Mouse (Mus musculus) layer of hippocampus, adult 11-12 months (tissue): ENCODE measurements around the gene Ceacam20.
"Not testable (repeated sequence)": the region's sequence is repeated elsewhere in the genome, so short reads cannot be mapped to it uniquely, and the experiment has no call there.

Experiments
- DNase-seq: peaks from one replicate; pipeline ENCODE4 v3.0.0; 2022; ENCODE audit warnings: low spot score

Ceacam20 gene

GRCm38 (mm10) chr7:19949996-19950395, 15.2 kb upstream of the Ceacam20 start:
- DNase-seq = no peak

GRCm38 (mm10) chr7:19950589-19950988, 14.6 kb upstream of the Ceacam20 start, which contains the start of gene Igsf23:
Igsf23 (minus strand) TSS chr7:19950756.
- DNase-seq = no peak

- no peak for DNase-seq
These were observed 12.8 kb upstream of the Ceacam20 start for GRCm38 (mm10) chr7:19952320-19952986.

GRCm38 (mm10) chr7:19953054-19953453, 12.2 kb upstream of the Ceacam20 start:
- DNase-seq = no peak

- no peak for DNase-seq
These were observed 9.4 kb upstream of the Ceacam20 start for GRCm38 (mm10) chr7:19955861-19956260.

GRCm38 (mm10) chr7:19956341-19956781, 8.9 kb upstream of the Ceacam20 start:
- DNase-seq = peak; percentile 95

GRCm38 (mm10) chr7:19962423-19962822, 2.8 kb upstream of the Ceacam20 start:
- no peak for DNase-seq

GRCm38 (mm10) chr7:19969106-19969505, 3.9 kb downstream of the Ceacam20 start:
- DNase-seq = no peak

- DNase-seq = no peak
These were observed 4.4 kb downstream of the Ceacam20 start for GRCm38 (mm10) chr7:19969541-19970090.

GRCm38 (mm10) chr7:19970196-19970595, 5.0 kb downstream of the Ceacam20 start:
- no peak for DNase-seq

GRCm38 (mm10) chr7:19971516-19971915, 6.3 kb downstream of the Ceacam20 start:
- DNase-seq = no peak

- not testable (repeated sequence) for DNase-seq
These were observed 26.0 kb downstream of the Ceacam20 start, which contains the start of gene Nlrp9b for GRCm38 (mm10) chr7:19991165-19991564. Nlrp9b (plus strand) TSS chr7:19991465.

GRCm38 (mm10) chr7:19996721-19997120, 31.5 kb downstream of the Ceacam20 start:
- not testable (repeated sequence) for DNase-seq

- DNase-seq = no peak
These were observed 44.8 kb downstream of the Ceacam20 start for GRCm38 (mm10) chr7:20009987-20010386.
